ENCODE assay signal across 23 mouse cellular contexts in the genomic region with DNA sequence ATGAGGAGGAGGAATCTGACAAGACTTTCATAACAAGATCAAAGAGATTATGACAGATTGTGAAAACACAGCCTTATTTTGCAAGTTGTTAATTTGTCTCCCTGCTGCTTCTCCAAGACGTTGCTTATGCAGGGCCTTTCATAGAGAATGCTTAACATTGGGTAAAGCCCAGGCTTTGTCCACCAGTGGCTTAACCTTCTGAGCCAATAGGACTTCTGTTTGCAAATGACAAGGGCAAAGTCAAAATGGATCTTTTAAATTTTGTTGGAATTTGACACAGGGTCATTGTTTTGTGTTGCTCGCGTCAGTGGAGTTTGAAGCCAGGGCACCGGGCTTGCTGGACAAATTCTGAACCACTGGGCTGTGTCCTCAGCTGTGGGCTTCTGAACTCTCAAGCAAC.
"Had no signal": no experiment of that assay in that cellular context is flagged by ENCODE, and none has a peak within 500 bp of the region (broad histone marks: within the 10 kb centered on the region; RNA-seq: fewer than 3 reads in every experiment).

No protein-coding gene starts in this region.

- H3K27ac ChIP-seq: gastrocnemius, adult 2 months; heart, embryonic 13.5 days; heart, embryonic 15.5 days; hindbrain, embryonic 13.5 days; hindbrain, embryonic 15.5 days; hindbrain, postnatal 0 days; kidney, embryonic 15.5 days; kidney, postnatal 0 days; limb, embryonic 13.5 days; limb, embryonic 15.5 days; liver, embryonic 12.5 days; liver, embryonic 14.5 days had no signal

- DNase-seq: gastrocnemius, adult 2 months; gastrocnemius, postnatal 10 days; gastrocnemius, postnatal 25 days; heart, adult 18-20 months; heart, postnatal 14 days; heart, postnatal 36 days; layer of hippocampus, adult 9-11 months; layer of hippocampus, postnatal 36 days; left cerebral cortex, postnatal 4 days; lung, adult 18-20 months had no signal

- H3K4me1 ChIP-seq: heart, embryonic 13.5 days; heart, embryonic 15.5 days; hindbrain, embryonic 13.5 days; hindbrain, embryonic 15.5 days; kidney, embryonic 15.5 days; limb, embryonic 13.5 days; limb, embryonic 15.5 days; liver, embryonic 12.5 days had no signal

- H3K36me3 ChIP-seq: heart, embryonic 13.5 days; heart, embryonic 15.5 days; hindbrain, embryonic 13.5 days; hindbrain, embryonic 15.5 days; kidney, embryonic 15.5 days; limb, embryonic 13.5 days; limb, embryonic 15.5 days; liver, embryonic 12.5 days had no signal

- H3K9me3 ChIP-seq: heart, embryonic 13.5 days; heart, embryonic 15.5 days; hindbrain, embryonic 13.5 days; hindbrain, embryonic 15.5 days; kidney, embryonic 15.5 days; limb, embryonic 13.5 days; limb, embryonic 15.5 days; liver, embryonic 12.5 days had no signal

- ATAC-seq: hindbrain, postnatal 0 days; intestine, embryonic 16.5 days; liver, embryonic 12.5 days had no signal

- H3K27me3 ChIP-seq: heart, embryonic 13.5 days; heart, embryonic 15.5 days; hindbrain, embryonic 13.5 days; hindbrain, embryonic 15.5 days; kidney, embryonic 15.5 days; limb, embryonic 13.5 days; limb, embryonic 15.5 days; liver, embryonic 12.5 days had no signal

- H3K4me2 ChIP-seq: heart, embryonic 11.5 days; heart, embryonic 13.5 days; heart, embryonic 15.5 days; hindbrain, embryonic 13.5 days; hindbrain, embryonic 15.5 days; kidney, embryonic 15.5 days; limb, embryonic 13.5 days; limb, embryonic 15.5 days; liver, embryonic 12.5 days had no signal

- H3K9ac ChIP-seq: heart, embryonic 13.5 days; heart, embryonic 15.5 days; hindbrain, embryonic 13.5 days; hindbrain, embryonic 15.5 days; kidney, embryonic 15.5 days; limb, embryonic 13.5 days; limb, embryonic 15.5 days; liver, embryonic 12.5 days; liver, embryonic 14.5 days had no signal

- H3K4me3 ChIP-seq: gastrocnemius, adult 2 months; heart, embryonic 13.5 days; heart, embryonic 15.5 days; hindbrain, embryonic 13.5 days; hindbrain, embryonic 15.5 days; kidney, embryonic 15.5 days; limb, embryonic 13.5 days; limb, embryonic 15.5 days; liver, embryonic 12.5 days had no signal
